Mouse (Mus musculus): ENCODE results near the gene Zfp850. TPM values are rescaled to one million over a fixed set of nuclear protein-coding genes. Genes with fewer than 3 reads are reported as not detected.
A peak's percentile ranks its signal among the peaks of the same experiment; 100 is the strongest.

The Zfp850 gene
- polyA plus RNA-seq (2015; fragmentation: Nextera tagmentation; extraction: Ambion mirVana) = 5.4 and 5.6 TPM in 2 replicates

DNA sequence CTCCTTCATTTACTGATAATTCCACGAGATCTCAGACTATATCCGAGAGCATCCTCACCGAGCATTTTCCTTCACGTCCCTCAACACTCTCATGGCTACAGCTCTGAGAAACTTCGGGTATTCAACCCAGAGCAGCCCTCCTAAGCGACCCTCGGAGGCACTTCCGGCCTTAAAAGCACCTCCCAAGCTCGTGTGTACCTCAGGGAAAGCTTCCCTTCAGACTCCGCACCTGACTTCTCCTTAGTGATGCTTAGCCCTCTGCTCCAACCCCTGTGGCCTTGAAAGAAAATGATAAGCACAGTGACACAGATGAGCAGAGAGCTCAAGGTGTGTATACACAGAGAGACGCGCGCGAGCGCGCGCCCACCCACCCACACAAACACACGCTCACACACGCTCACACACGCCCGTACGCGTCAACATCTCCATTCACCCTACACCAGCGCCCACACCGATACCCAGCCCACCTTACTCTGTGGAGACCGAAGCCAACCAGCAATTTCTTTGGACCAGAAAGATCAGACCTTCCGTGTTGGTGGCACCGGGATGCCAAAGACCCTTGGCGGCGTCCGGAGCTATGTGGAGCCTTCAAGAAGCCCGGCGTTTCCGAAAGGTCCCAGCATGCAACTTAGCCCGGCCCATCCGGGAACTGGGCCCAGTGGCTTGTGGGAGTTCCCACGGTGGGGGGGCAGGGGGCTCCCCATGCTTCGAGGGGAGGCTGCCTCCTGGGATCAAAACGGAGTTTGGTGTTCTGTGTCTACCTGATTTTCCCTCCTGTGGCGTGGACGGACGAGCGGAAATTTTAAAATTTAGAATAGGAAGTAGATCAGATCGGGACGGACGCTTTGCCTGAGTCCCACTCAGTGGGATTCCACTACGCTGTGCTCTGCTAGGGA, at the start of gene Zfp850:
Gene Zfp850 (minus strand): TSS at position 567 of the 896 bp plus-strand sequence.
- peak; percentile 91 for ATAC-seq (ENCODE audit: low FRiP score, low read depth)
- Histone ChIP-seq H3K36me3 (peaks cover 7% of the 10 kb centered on the region; the same call in 1 of the 2 replicates), H3K27me3 (no peaks in the 10 kb centered on the region), H3K4me3 (peak within 1 kb of the TSS; percentile 60), H3K4me2 (peak within 1 kb of the TSS; percentile 72), H3K4me1 (replicated peaks) (peaks cover 12% of the 10 kb centered on the region), H3K9me3 (no peaks in the 10 kb centered on the region), H3K27ac (replicated peaks) (peak within 1 kb of the TSS; percentile 69), H3K9ac (peak within 1 kb of the TSS; percentile 65)
- under 1% methylated on average over 47 of the region's 47 CpGs for WGBS

GRCm38 (mm10) chr7:28059972-28060371, 46.1 kb upstream of the Zfp850 start:
- Histone ChIP-seq H3K4me1 (replicated peaks) (no peaks in the 10 kb centered on the region), H3K9ac (no peak overlapping the region), H3K9me3 (no peaks in the 10 kb centered on the region), H3K27ac (replicated peaks) (no peak overlapping the region), H3K4me2 (no peak overlapping the region), H3K36me3 (no peaks in the 10 kb centered on the region), H3K27me3 (peaks cover 4% of the 10 kb centered on the region; the same call in 1 of the 2 replicates), H3K4me3 (no peak overlapping the region)
- no peak for ATAC-seq (ENCODE audit: low FRiP score, low read depth)
- WGBS = 97% methylated on average over 1 of the region's 1 CpGs

- Histone ChIP-seq H3K9ac (no peak overlapping the region), H3K27ac (replicated peaks) (no peak overlapping the region), H3K9me3 (no peaks in the 10 kb centered on the region), H3K4me1 (replicated peaks) (peaks cover 14% of the 10 kb centered on the region), H3K36me3 (peaks cover 5% of the 10 kb centered on the region), H3K27me3 (peaks cover 4% of the 10 kb centered on the region; the same call in 1 of the 2 replicates), H3K4me2 (no peak overlapping the region), H3K4me3 (no peak overlapping the region)
- 79% methylated on average over 6 of the region's 6 CpGs for WGBS
- ATAC-seq (ENCODE audit: low FRiP score, low read depth) = no peak
Observed at GRCm38 (mm10) chr7:28053046-28053930, 39.4 kb upstream of the Zfp850 start.

DNA sequence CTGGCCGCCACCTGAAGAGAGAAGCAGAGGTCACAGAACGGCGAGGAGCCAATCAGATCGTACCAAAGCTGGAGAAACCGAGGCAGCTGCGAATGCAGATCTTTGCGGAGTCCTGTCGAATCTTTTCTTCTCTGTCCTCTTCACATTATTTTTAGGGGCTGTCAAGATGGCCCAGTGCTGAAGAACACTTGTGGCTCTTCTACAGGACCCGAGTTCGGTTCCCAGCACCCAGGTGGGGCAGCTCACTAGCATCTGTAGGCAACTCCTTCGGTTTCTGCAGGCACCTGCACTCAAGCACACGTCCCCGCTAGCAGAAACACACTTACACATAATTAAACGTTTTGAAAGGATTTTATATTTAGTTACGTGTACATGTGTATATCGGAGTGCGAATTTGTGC, 36.7 kb upstream of the Zfp850 start:
- peaks cover 32% of the 10 kb centered on the region for H3K36me3 ChIP-seq
- no peak overlapping the region for H3K27ac ChIP-seq (replicated peaks)
- peak overlapping the region; percentile 87 for H3K4me3 ChIP-seq
- 0 out of 2 replicates have a peak overlapping the region, but pooled peaks have one; percentile 29 for H3K9ac ChIP-seq
- no peaks in the 10 kb centered on the region for H3K27me3 ChIP-seq
- H3K4me2 ChIP-seq = peak overlapping the region; percentile 86
- ATAC-seq (ENCODE audit: low FRiP score, low read depth) = no peak
- no peaks in the 10 kb centered on the region for H3K9me3 ChIP-seq
- 62% methylated on average over 17 of the region's 17 CpGs for WGBS
- peaks cover 14% of the 10 kb centered on the region for H3K4me1 ChIP-seq (replicated peaks)

- H3K4me2 ChIP-seq = peak within 1 kb of the TSS; percentile 86
- H3K36me3 ChIP-seq = peaks cover 37% of the 10 kb centered on the region
- peak; percentile 97 for ATAC-seq (ENCODE audit: low FRiP score, low read depth)
- no peaks in the 10 kb centered on the region for H3K9me3 ChIP-seq
- under 1% methylated on average over 52 of the region's 52 CpGs for WGBS
- peak within 1 kb of the TSS; percentile 73 for H3K27ac ChIP-seq (replicated peaks)
- H3K4me1 ChIP-seq (replicated peaks) = peaks cover 14% of the 10 kb centered on the region
- no peaks in the 10 kb centered on the region for H3K27me3 ChIP-seq
- peak within 1 kb of the TSS; percentile 87 for H3K4me3 ChIP-seq
- peak within 1 kb of the TSS; percentile 86 for H3K9ac ChIP-seq
Observed at GRCm38 (mm10) chr7:28049476-28050409, 35.8 kb upstream of the Zfp850 start, which contains the start of gene Psmc4. TSS of gene Psmc4 (minus strand) at chr7:28050101.

DNA sequence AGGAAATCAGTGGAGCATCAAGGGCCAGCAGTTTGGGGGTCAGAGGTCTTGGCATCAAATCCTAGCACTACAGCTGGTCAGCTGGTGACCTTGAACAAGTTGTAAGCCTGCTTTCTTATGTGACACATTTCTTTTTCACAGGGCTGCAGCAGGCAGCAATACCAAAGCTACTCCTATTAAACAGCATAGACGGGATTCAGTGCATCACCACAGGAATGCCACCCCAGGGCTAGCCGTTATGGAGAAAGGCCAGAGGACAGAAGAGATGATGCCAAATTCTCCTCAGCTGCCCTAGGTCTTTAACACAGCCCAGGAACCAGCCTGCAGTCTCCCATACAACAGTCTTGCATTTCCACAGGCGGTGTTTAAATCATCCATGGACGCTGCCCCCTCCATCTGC, 30.6 kb upstream of the Zfp850 start:
- no peaks in the 10 kb centered on the region for H3K9me3 ChIP-seq
- H3K27ac ChIP-seq (replicated peaks) = no peak overlapping the region
- peaks cover 74% of the 10 kb centered on the region for H3K36me3 ChIP-seq
- no peaks in the 10 kb centered on the region for H3K27me3 ChIP-seq
- peaks cover 10% of the 10 kb centered on the region for H3K4me1 ChIP-seq (replicated peaks)
- H3K4me3 ChIP-seq = no peak overlapping the region
- 90% methylated on average over 4 of the region's 4 CpGs for WGBS
- ATAC-seq (ENCODE audit: low FRiP score, low read depth) = no peak
- H3K9ac ChIP-seq = no peak overlapping the region
- no peak overlapping the region for H3K4me2 ChIP-seq

DNA sequence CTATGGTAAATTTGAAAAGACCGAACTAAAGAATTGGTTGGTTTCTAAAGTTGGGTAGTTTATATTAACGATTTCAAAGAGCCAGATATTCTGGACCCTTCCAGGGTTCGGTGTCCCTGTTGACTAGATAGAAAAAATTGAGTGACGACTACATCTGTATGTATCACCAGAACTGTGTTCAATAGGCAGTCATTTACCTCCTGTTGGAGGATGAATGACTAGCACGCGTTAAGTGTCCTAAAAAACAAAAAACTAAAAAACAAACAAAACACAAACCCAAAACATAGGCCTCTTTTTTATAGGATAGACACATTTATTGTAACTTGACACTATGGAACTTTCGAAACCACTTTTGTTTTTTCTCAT, 513 bp upstream of the Zfp850 start:
- Histone ChIP-seq H3K4me2 (peak overlapping the region; percentile 72), H3K9ac (peak overlapping the region; percentile 65), H3K27me3 (no peaks in the 10 kb centered on the region), H3K9me3 (no peaks in the 10 kb centered on the region), H3K4me3 (peak overlapping the region; percentile 60), H3K27ac (replicated peaks) (peak overlapping the region; percentile 69; the same call in 1 of the 2 replicates), H3K36me3 (peaks cover 7% of the 10 kb centered on the region; the same call in 1 of the 2 replicates), H3K4me1 (replicated peaks) (peaks cover 12% of the 10 kb centered on the region)
- 19% methylated on average over 7 of the region's 7 CpGs for WGBS
- peak; percentile 43; the same call in 1 of the 2 replicates for ATAC-seq (ENCODE audit: low FRiP score, low read depth)

- H3K27ac ChIP-seq (replicated peaks) = no peak overlapping the region
- ATAC-seq (ENCODE audit: low FRiP score, low read depth) = no peak
- no peaks in the 10 kb centered on the region for H3K9me3 ChIP-seq
Observed at GRCm38 (mm10) chr7:28010271-28010670, 3.6 kb downstream of the Zfp850 start.

GRCm38 (mm10) chr7:27982197-27982596, 31.7 kb downstream of the Zfp850 start:
- Histone ChIP-seq H3K4me3 (no peak overlapping the region), H3K4me1 (replicated peaks) (peaks cover 18% of the 10 kb centered on the region), H3K4me2 (no peak overlapping the region), H3K9ac (no peak overlapping the region), H3K27me3 (no peaks in the 10 kb centered on the region), H3K36me3 (peaks cover 32% of the 10 kb centered on the region), H3K27ac (replicated peaks) (no peak overlapping the region), H3K9me3 (peaks cover 28% of the 10 kb centered on the region)
- WGBS = 75% methylated on average over 2 of the region's 2 CpGs
- no peak for ATAC-seq (ENCODE audit: low FRiP score, low read depth)

More at GRCm38 (mm10) chr7:28010271-28010670, 3.6 kb downstream of the Zfp850 start:
- H3K27me3 ChIP-seq = no peaks in the 10 kb centered on the region
- H3K4me2 ChIP-seq = no peak overlapping the region
- 97% methylated on average over 3 of the region's 3 CpGs for WGBS
- H3K4me3 ChIP-seq = no peak overlapping the region
- H3K36me3 ChIP-seq = peaks cover 23% of the 10 kb centered on the region
- H3K4me1 ChIP-seq (replicated peaks) = peaks cover 12% of the 10 kb centered on the region
- H3K9ac ChIP-seq = no peak overlapping the region

DNA sequence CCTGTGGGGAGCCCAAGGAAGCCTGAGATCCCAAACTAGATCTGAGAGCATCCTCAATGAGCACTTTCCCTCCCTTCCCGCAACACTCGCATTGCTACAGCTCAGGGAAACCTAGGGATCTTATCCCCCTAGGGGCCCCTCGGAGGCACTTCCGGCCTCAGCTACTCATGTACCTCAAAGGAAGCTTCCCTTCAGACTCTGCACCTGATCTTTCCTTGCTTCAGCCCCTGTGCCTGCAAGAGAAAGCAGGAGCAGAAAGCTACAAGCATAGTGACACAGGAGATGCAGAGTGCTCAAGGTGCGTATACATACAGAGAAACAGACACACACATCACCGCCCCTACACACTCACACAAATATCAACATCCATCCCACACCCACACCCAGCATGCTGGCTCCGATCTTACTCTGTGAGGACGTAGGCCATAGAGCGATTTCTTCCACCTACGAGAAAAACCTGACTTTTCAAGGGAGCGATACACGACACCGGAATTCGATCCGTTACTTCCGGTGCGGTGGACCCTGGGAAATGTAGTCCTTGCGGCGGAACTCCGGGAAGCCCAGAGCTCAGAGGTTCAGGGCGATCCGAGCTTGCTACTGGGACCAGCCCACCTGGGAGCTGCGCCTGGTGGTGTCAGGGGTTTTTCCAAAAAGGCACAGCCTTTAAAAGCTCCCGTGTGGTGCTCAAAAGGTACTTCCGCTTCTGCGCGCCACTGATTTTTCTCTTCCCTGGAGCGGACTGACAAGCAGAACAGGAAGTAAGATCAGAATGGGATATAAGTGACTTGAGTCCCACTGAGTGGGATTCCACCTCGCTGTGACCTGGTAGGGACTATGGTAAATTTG, 35.0 kb downstream of the Zfp850 start, which contains the start of gene Zfp780b:
Gene Zfp780b (minus strand): TSS at position 489 of the 846 bp plus-strand sequence.
- peaks cover 12% of the 10 kb centered on the region for H3K36me3 ChIP-seq
- peak within 1 kb of the TSS; percentile 60 for H3K4me3 ChIP-seq
- peak; percentile 91 for ATAC-seq (ENCODE audit: low FRiP score, low read depth)
- peak within 1 kb of the TSS; percentile 79 for H3K27ac ChIP-seq (replicated peaks)
- peaks cover 3% of the 10 kb centered on the region; the same call in 1 of the 2 replicates for H3K9me3 ChIP-seq
- peak within 1 kb of the TSS; percentile 86 for H3K4me2 ChIP-seq
- WGBS = under 1% methylated on average over 29 of the region's 29 CpGs
- no peaks in the 10 kb centered on the region for H3K27me3 ChIP-seq
- peaks cover 18% of the 10 kb centered on the region for H3K4me1 ChIP-seq (replicated peaks)
- peak within 1 kb of the TSS; percentile 77 for H3K9ac ChIP-seq

Measured in hindbrain, embryonic 15.5 days (tissue).